Mouse (Mus musculus): Measurements from ENCODE around the gene Ankrd6. TPM values are rescaled to one million over a fixed set of nuclear protein-coding genes. Genes with fewer than 3 reads are reported as not detected.
"Not testable (repeated sequence)": the region's sequence is repeated elsewhere in the genome, so short reads cannot be mapped to it uniquely, and the experiment has no call there.

Gene Ankrd6
- polyA plus RNA-seq, 1 experiment from 2014 or later = 0.08 TPM

- ATAC-seq (peak; percentile 68), DNase-seq (ENCODE audit: low read depth, low spot score) (no peak)
- POLR2A ChIA-PET = no interaction called here
- CTCF ChIA-PET = no interaction called here
- no peak for TF ChIP-seq CTCF (IDR thresholded peaks at IDR 0.05)
- no peaks in the 10 kb centered on the region for H3K27me3 ChIP-seq
- in situ Hi-C loops (cut with MboI; ENCODE audit: low pct_unique_long_range_greater_than_20kb) = no loop called here
Measured at GRCm38 (mm10) chr4:32983176-32984155, 32.8 kb upstream of the Ankrd6 start.

DNA sequence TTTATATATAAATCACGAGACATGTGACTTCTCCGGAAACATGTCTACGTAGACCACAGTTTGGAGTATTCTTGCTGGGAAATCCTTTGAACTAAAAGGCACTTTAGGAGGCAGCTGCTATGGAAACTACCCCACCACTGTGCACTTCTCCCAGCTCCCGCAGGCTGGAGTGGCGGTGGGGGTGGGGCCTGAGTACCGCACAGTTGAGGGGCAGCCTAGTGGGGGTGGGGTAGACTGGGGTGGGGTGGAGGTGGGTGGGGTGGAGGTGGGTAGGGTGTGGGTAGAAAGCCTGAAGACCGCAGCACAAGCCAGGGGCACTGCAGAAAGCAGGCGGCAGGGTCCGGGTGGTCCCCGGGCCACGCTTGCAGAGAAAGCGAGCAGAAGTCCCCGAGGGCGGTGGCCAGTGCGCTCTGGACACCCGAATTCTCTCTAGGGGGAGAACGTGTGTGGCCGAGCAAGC, 32.1 kb upstream of the Ankrd6 start, which contains the start of gene Rragd:
Gene Rragd, plus strand, starts transcription at position 322 of the 460 bp plus-strand sequence.
- ATAC-seq = no peak
- in situ Hi-C loops (cut with MboI; ENCODE audit: low pct_unique_long_range_greater_than_20kb) = no loop called here
- no peak for TF ChIP-seq CTCF (IDR thresholded peaks at IDR 0.05)
- no peaks in the 10 kb centered on the region for H3K27me3 ChIP-seq
- DNase-seq (ENCODE audit: low read depth, low spot score) = no peak
- CTCF ChIA-PET = no interaction called here
- POLR2A ChIA-PET = no interaction called here

GRCm38 (mm10) chr4:32982041-32982715, 31.5 kb upstream of the Ankrd6 start:
- no peak for DNase-seq (ENCODE audit: low read depth, low spot score)
- no peak for TF ChIP-seq CTCF (IDR thresholded peaks at IDR 0.05)
- in situ Hi-C loops (cut with MboI; ENCODE audit: low pct_unique_long_range_greater_than_20kb) = no loop called here
- ChIA-PET CTCF (interaction anchor here (0.7 kb wide), 1 partner anchor 211 kb away, joined by 3 read pairs; no protein-coding TSS in a partner anchor), POLR2A (no interaction called here)
- no peaks in the 10 kb centered on the region for H3K27me3 ChIP-seq
- no peak for ATAC-seq

DNA sequence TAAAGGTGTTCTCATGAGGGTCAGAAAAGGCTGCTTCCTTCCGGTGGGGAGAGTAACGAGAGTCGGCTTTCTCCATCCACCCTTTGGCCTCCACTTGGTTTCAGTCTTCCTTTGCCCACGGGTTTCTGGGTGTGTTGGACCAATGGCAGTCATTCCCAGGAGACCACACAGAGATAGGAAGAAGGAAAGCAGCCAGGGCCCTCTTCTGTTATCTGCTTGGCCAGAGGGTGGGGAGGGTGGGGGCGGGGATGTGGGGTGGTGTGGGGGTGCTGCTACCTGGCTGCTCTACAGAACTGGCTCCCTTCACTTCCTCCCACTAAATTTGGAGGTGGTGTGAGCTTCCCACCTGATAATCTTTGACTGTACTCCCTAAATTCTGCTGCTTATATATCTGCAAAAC, 31.0 kb upstream of the Ankrd6 start:
- in situ Hi-C loops (cut with MboI; ENCODE audit: low pct_unique_long_range_greater_than_20kb) = no loop called here
- TF ChIP-seq CTCF (IDR thresholded peaks at IDR 0.05) = no peak
- DNase-seq (ENCODE audit: low read depth, low spot score) (no peak), ATAC-seq (no peak)
- ChIA-PET POLR2A (no interaction called here), CTCF (interaction anchor here (0.7 kb wide), 1 partner anchor 210 kb away, joined by 3 read pairs; no protein-coding TSS in a partner anchor)
- H3K27me3 ChIP-seq = no peaks in the 10 kb centered on the region

DNA sequence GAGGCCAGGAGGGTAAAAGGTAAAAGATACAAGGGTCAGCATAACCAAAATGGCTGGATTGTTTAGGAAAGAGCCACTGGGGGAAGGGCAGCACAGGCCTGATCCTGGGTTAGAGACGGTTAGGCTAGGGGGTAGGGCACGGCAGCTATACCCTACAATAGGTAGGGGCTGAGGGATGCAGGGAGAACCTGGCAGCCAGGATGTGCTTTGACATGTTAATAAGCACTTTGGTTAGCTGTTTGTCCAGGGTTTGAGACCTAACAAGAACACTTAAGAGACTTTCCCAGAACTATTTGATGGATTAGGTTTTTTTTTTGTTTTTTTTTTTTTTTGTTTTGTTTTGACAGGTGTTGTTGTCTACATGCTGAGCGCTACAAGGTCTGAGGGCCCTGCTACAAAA, 29.4 kb upstream of the Ankrd6 start:
- ChIA-PET POLR2A (no interaction called here), CTCF (no interaction called here)
- no peaks in the 10 kb centered on the region for H3K27me3 ChIP-seq
- in situ Hi-C loops (cut with MboI; ENCODE audit: low pct_unique_long_range_greater_than_20kb) = no loop called here
- no peak for TF ChIP-seq CTCF (IDR thresholded peaks at IDR 0.05)
- DNase-seq (ENCODE audit: low read depth, low spot score) = no peak
- no peak for ATAC-seq

- in situ Hi-C loops (cut with MboI; ENCODE audit: low pct_unique_long_range_greater_than_20kb) = no loop called here
- DNase-seq (ENCODE audit: low read depth, low spot score) = no peak
- ChIA-PET CTCF (no interaction called here), POLR2A (no interaction called here)
- no peak for ATAC-seq
- H3K27me3 ChIP-seq = no peaks in the 10 kb centered on the region
- TF ChIP-seq CTCF (IDR thresholded peaks at IDR 0.05) = no peak
Measured at GRCm38 (mm10) chr4:32977331-32977730, 26.7 kb upstream of the Ankrd6 start.

GRCm38 (mm10) chr4:32964619-32965018, 14.0 kb upstream of the Ankrd6 start:
- POLR2A ChIA-PET; in situ Hi-C loops (cut with MboI; ENCODE audit: low pct_unique_long_range_greater_than_20kb); CTCF ChIA-PET; H3K27me3 ChIP-seq; DNase-seq (ENCODE audit: low read depth, low spot score); ATAC-seq: not testable (repeated sequence)

DNA sequence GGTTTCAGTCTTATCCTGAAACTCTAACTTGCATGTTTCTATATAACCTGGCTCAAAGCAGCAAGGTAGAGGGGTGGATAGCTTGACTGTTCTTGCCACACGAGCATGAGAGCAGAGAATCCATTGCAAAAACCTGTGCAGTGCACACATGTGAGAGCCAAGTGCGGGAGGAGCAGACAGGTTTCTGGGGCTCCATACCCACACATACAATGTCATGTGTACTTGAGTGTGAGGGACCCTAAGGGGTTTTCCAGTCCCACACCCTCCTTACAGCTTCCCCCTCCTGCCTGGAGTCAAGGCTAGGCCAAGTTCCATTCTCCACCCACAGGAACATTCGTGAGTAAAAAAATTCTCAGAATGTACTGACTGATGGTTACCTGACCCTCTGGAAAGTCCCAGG, 10.8 kb upstream of the Ankrd6 start:
- DNase-seq (ENCODE audit: low read depth, low spot score) = no peak
- in situ Hi-C loops (cut with MboI; ENCODE audit: low pct_unique_long_range_greater_than_20kb) = no loop called here
- no peak for ATAC-seq
- ChIA-PET POLR2A (no interaction called here), CTCF (no interaction called here)
- TF ChIP-seq CTCF (IDR thresholded peaks at IDR 0.05) = no peak
- H3K27me3 ChIP-seq = no peaks in the 10 kb centered on the region

DNA sequence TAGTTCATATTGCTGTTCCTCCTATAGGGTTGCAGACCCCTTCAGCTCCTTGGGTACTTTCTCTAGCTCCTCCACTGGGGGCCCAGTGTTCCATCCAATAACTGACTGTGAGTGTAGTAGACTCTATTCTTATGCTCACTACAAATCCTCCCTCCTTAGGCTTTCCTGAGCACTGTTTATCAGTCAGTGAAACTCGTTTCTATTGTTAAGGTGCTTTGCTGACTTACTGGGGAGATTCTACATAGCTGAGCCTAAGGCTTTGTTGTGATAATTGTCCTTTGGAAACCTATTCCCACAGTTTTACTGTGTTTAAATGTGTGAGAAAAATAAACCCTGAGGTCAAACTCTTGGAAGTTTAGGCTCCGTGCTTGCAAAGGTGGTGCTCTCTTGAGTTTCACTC, 5.8 kb upstream of the Ankrd6 start:
- no peak for TF ChIP-seq CTCF (IDR thresholded peaks at IDR 0.05)
- POLR2A ChIA-PET = no interaction called here
- DNase-seq (ENCODE audit: low read depth, low spot score) (no peak), ATAC-seq (no peak)
- CTCF ChIA-PET = no interaction called here
- in situ Hi-C loops (cut with MboI; ENCODE audit: low pct_unique_long_range_greater_than_20kb) = no loop called here
- peaks cover 4% of the 10 kb centered on the region for H3K27me3 ChIP-seq

DNA sequence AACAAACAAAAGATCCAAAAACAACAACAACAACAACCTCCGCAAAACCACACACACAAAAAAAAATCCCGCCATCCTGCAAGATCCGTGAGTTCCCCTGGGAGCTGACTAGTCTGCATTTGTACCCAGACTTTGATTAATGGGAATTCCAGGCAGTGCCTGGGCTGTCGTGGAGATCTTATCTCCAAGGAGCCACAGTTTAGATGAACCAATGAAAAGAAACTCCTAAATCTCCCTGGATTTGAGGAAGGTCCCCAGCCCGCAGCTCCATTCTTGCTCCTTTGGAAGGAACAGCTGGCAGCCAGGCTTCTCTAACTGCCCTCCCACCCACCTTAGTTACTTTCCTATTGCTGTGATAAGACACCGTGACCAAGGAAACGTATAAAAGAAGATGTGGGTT, 2.0 kb upstream of the Ankrd6 start:
- ATAC-seq (no peak), DNase-seq (ENCODE audit: low read depth, low spot score) (no peak)
- no peak for TF ChIP-seq CTCF (IDR thresholded peaks at IDR 0.05)
- POLR2A ChIA-PET = no interaction called here
- H3K27me3 ChIP-seq = peaks cover 4% of the 10 kb centered on the region
- in situ Hi-C loops (cut with MboI; ENCODE audit: low pct_unique_long_range_greater_than_20kb) = no loop called here
- CTCF ChIA-PET = no interaction called here
